Mouse (Mus musculus): ENCODE measurements around the gene Bhlhe23. TPM values are rescaled to one million over a fixed set of nuclear protein-coding genes. Genes with fewer than 3 reads are reported as not detected.
A peak's percentile ranks its signal among the peaks of the same experiment; 100 is the strongest.

Bhlhe23 gene
- total and polyA plus RNA-seq, 3 experiments = not detected

DNA sequence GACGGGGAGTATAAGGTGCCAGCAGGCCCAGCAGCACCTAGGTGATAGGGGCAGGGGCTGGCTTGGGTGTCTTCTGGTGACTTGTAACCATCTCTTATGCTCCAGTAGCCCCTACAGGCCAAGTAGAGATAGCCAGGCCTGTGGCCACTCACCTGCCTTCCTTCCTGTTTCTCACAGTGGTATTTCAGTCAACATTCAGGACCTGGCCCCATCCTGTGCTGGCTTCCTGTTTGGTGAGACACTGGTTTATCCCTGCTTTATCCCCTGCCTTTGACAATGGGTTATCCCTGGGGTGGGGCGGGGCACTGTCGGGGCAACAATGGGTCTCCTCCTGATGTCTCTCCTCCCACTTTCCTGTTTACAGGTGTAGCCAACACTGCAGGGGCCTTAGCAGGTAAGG is 36.4 kb downstream of the Bhlhe23 start:
- Histone ChIP-seq H3K79me2 (replicated peaks; ENCODE audit: control insufficient read depth, extremely low read depth, insufficient read depth, poor library complexity, severe bottlenecking) (no peaks in the 10 kb centered on the region), H3K27me3 (replicated peaks) (no peaks in the 10 kb centered on the region), H3K9me3 (replicated peaks; ENCODE audit: low read length) (no peaks in the 10 kb centered on the region), H3K36me3 (replicated peaks in 1 of 2; ENCODE audit: control insufficient read depth in 1 of 2, insufficient read depth in 1 of 2, low read length in 1 of 2) (peaks cover 24 to 65% of the 10 kb centered on the region in 2 experiments), H3K9ac (ENCODE audit: insufficient read depth, low read depth) (no peak overlapping the region), H3K4me1 (ENCODE audit: control insufficient read depth in 1 of 2, insufficient read depth in 2 of 2) (0 out of 4 replicates have a peak, but pooled peaks cover 0 to 2% of the 10 kb centered on the region in 2 experiments), H3K4me2 (ENCODE audit: insufficient read depth, low read depth, poor library complexity, severe bottlenecking) (no peak overlapping the region), H3K27ac (ENCODE audit: insufficient read depth, low read depth) (no peak overlapping the region), H3K4me3 (replicated peaks in 1 of 3; ENCODE audit: low read depth in 2 of 3, low read length in 2 of 3, poor library complexity in 1 of 3) (no peak overlapping the region)
- no peak for DNase-seq (ENCODE audit: extremely low read depth)
- in situ Hi-C loops (cut with MboI; ENCODE audit: low pct_ligation_motif_present, low pct_unique_long_range_greater_than_20kb, low sequenced_read_pairs) = no loop called here
- dilution Hi-C loops (cut with MboI; ENCODE audit: extremely low pct_ligation_motif_present, extremely low pct_unique_long_range_greater_than_20kb, low sequenced_read_pairs) = no loop called here
- no peak for TF ChIP-seq MAX (IDR thresholded peaks at IDR 0.05; ENCODE audit: low read length)
- peak; percentile 9 for TF ChIP-seq RAD21 (IDR thresholded peaks at IDR 0.05; ENCODE audit: low read depth, low read length)
- peak in 1 of 2 experiments; percentile 23; a peak in 1 of 4 replicates for TF ChIP-seq CTCF (conservative IDR thresholded peaks at IDR 0.05 in 1 of 2, IDR thresholded peaks at IDR 0.05 in 1 of 2; ENCODE audit: low read depth in 2 of 2, low read length in 2 of 2)

- H3K36me3 ChIP-seq (replicated peaks in 1 of 2; ENCODE audit: control insufficient read depth in 1 of 2, insufficient read depth in 1 of 2, low read length in 1 of 2) = peaks cover 40 to 86% of the 10 kb centered on the region in 2 experiments
- no peak for DNase-seq (ENCODE audit: extremely low read depth)
- H3K9me3 ChIP-seq (replicated peaks; ENCODE audit: low read length) = no peaks in the 10 kb centered on the region
- no peak overlapping the region for H3K4me3 ChIP-seq (replicated peaks in 1 of 3; ENCODE audit: low read depth in 2 of 3, low read length in 2 of 3, poor library complexity in 1 of 3)
- H3K4me2 ChIP-seq (ENCODE audit: insufficient read depth, low read depth, poor library complexity, severe bottlenecking) = no peak overlapping the region
- no peaks in the 10 kb centered on the region for H3K4me1 ChIP-seq (ENCODE audit: control insufficient read depth in 1 of 2, insufficient read depth in 2 of 2)
- dilution Hi-C loops (cut with MboI; ENCODE audit: extremely low pct_ligation_motif_present, extremely low pct_unique_long_range_greater_than_20kb, low sequenced_read_pairs) = no loop called here
- in situ Hi-C loops (cut with MboI; ENCODE audit: low pct_ligation_motif_present, low pct_unique_long_range_greater_than_20kb, low sequenced_read_pairs) = no loop called here
- H3K9ac ChIP-seq (ENCODE audit: insufficient read depth, low read depth) = no peak overlapping the region
- no peaks in the 10 kb centered on the region for H3K27me3 ChIP-seq (replicated peaks)
- H3K79me2 ChIP-seq (replicated peaks; ENCODE audit: control insufficient read depth, extremely low read depth, insufficient read depth, poor library complexity, severe bottlenecking) = no peaks in the 10 kb centered on the region
- TF ChIP-seq MXI1 (IDR thresholded peaks at IDR 0.05; ENCODE audit: low read depth, low read length) (no peak), CHD2 (IDR thresholded peaks at IDR 0.05; ENCODE audit: low read length) (no peak), MYC (IDR thresholded peaks at IDR 0.05; ENCODE audit: low read depth, low read length) (no peak), NELFE (IDR thresholded peaks at IDR 0.05; ENCODE audit: low read depth, low read length) (no peak), USF2 (conservative IDR thresholded peaks at IDR 0.05; ENCODE audit: low read depth, low read length) (no peak), E2F4 (IDR thresholded peaks at IDR 0.05; ENCODE audit: insufficient replicate concordance, low read depth, low read length) (no peak), KAT2A (IDR thresholded peaks at IDR 0.05; ENCODE audit: insufficient replicate concordance, low read length) (no peak), MAFK (IDR thresholded peaks at IDR 0.05; ENCODE audit: insufficient replicate concordance, low read length) (no peak), ETS1 (conservative IDR thresholded peaks at IDR 0.05; ENCODE audit: low read depth, low read length) (no peak), RCOR1 (conservative IDR thresholded peaks at IDR 0.05; ENCODE audit: low read depth, low read length) (no peak), ZC3H11A (IDR thresholded peaks at IDR 0.05; ENCODE audit: low read depth, low read length) (no peak), USF1 (IDR thresholded peaks at IDR 0.05; ENCODE audit: low read depth, low read length) (no peak), ZKSCAN1 (IDR thresholded peaks at IDR 0.05; ENCODE audit: borderline replicate concordance, low read depth, low read length) (no peak), IRF4 (IDR thresholded peaks at IDR 0.05; ENCODE audit: low read depth, low read length) (no peak), MAZ (IDR thresholded peaks at IDR 0.05; ENCODE audit: low read depth, low read length) (no peak), CHD1 (IDR thresholded peaks at IDR 0.05; ENCODE audit: low read depth, low read length) (no peak), ZMIZ1 (IDR thresholded peaks at IDR 0.05; ENCODE audit: low read depth, low read length) (no peak)
- no peak overlapping the region for H3K27ac ChIP-seq (ENCODE audit: insufficient read depth, low read depth)
Observed at GRCm38 (mm10) chr2:180737984-180738383, 38.7 kb downstream of the Bhlhe23 start.

Measured in CH12.LX (cell line).